Mouse (Mus musculus): Measurements from ENCODE around the gene Mlec. TPM values are rescaled to one million over a fixed set of nuclear protein-coding genes. Genes with fewer than 3 reads are reported as not detected.

The Mlec gene
- 23.0 and 26.0 TPM in 2 replicates for polyA plus RNA-seq (2015; fragmentation: Nextera tagmentation; extraction: Ambion mirVana)

DNA sequence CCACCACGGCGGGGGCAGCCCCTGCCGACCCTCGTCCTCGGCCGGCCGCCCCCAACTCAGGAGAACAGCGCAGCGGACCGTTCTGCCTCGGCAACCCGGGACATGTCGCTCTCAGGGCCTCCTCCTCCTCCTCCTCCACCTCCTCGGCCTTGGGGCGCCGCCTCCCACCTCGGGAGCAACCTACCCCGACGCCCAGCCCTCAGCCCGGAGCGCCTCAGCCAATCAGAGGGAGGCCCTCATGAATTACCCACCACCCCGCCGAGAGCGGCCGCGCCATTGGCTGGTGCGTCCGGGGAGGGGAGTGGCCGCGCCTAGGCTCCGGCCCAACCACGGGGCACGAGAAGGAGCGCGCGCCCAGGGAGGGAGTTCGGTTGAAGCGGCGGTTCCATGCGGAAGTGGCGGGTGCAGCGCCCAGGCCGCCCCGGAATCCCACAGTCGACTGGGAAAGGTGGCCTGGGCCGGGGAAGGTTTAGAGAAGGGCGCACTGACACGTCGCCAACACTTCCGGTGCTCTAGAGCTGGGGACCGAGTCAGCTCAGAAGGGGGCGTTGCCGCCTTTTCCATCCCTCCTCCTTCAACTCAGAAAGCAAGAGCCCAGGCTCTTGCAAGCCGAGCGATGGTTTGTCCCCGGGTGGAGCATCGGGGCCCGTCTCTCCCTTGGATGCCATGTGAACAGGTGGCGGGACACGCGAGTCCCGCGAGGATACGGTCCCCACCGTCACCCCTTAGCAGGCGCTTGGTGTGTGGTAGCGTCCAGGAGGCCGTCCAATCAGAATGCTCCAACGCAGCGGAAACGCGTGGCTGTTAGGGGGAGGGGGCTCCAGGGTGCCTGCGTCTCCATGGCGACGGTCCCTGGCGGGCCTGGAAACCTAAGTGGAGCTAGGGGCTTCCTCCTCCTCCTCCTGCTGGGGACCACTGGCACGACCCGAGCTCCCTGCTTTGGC lies at the start of gene Mlec:
TSS of gene Mlec (minus strand) at position 140 of the 944 bp plus-strand sequence.
- DNase-seq (peak; percentile 99), ATAC-seq (ENCODE audit: low read depth) (peak; percentile 96)
- H3K27me3 ChIP-seq, result no peaks in the 10 kb centered on the region
- peak within 1 kb of the TSS; percentile 91 for H3K9ac ChIP-seq
- H3K4me3 ChIP-seq (replicated peaks), result peak within 1 kb of the TSS; percentile 90
- WGBS (ENCODE audit: insufficient replicate concordance), result under 1% methylated on average over 76 of the region's 78 CpGs
- no peaks in the 10 kb centered on the region for H3K9me3 ChIP-seq (replicated peaks)
- 0 out of 2 replicates have a peak, but pooled peaks cover 3% of the 10 kb centered on the region for H3K36me3 ChIP-seq
- H3K27ac ChIP-seq, result peak within 1 kb of the TSS; percentile 89
- H3K4me1 ChIP-seq (replicated peaks), result peaks cover 86% of the 10 kb centered on the region
- H3K4me2 ChIP-seq, result peak within 1 kb of the TSS; percentile 99

- no peak overlapping the region for H3K27ac ChIP-seq
- H3K4me1 ChIP-seq (replicated peaks), result peaks cover 9% of the 10 kb centered on the region
- H3K36me3 ChIP-seq, result no peaks in the 10 kb centered on the region
- no peaks in the 10 kb centered on the region for H3K9me3 ChIP-seq (replicated peaks)
- H3K4me3 ChIP-seq (replicated peaks), result no peak overlapping the region
- ATAC-seq (ENCODE audit: low read depth), result no peak
- 54% methylated on average over 5 of the region's 5 CpGs for WGBS (ENCODE audit: insufficient replicate concordance)
- DNase-seq, result no peak
- H3K9ac ChIP-seq, result no peak overlapping the region
- peaks cover 57% of the 10 kb centered on the region for H3K27me3 ChIP-seq
- H3K4me2 ChIP-seq, result no peak overlapping the region
These were observed 49.3 kb upstream of the Mlec start for GRCm38 (mm10) chr5:115207244-115207643.

GRCm38 (mm10) chr5:115204562-115205311 lies 46.8 kb upstream of the Mlec start:
- WGBS (ENCODE audit: insufficient replicate concordance), result 3% methylated on average over 31 of the region's 31 CpGs
- no peak for DNase-seq
- Histone ChIP-seq H3K9ac (no peak overlapping the region), H3K27ac (no peak overlapping the region), H3K4me2 (peak overlapping the region; percentile 45), H3K27me3 (peaks cover 50% of the 10 kb centered on the region), H3K36me3 (no peaks in the 10 kb centered on the region), H3K4me3 (replicated peaks) (peak overlapping the region; percentile 33), H3K9me3 (replicated peaks) (no peaks in the 10 kb centered on the region), H3K4me1 (replicated peaks) (peaks cover 9% of the 10 kb centered on the region)
- ATAC-seq (ENCODE audit: low read depth), result no peak

- Histone ChIP-seq H3K4me2 (peak overlapping the region; percentile 45), H3K27me3 (peaks cover 53% of the 10 kb centered on the region), H3K4me3 (replicated peaks) (peak overlapping the region; percentile 33), H3K4me1 (replicated peaks) (peaks cover 9% of the 10 kb centered on the region), H3K36me3 (no peaks in the 10 kb centered on the region), H3K9me3 (replicated peaks) (no peaks in the 10 kb centered on the region), H3K9ac (no peak overlapping the region), H3K27ac (no peak overlapping the region)
- ATAC-seq (ENCODE audit: low read depth) (no peak), DNase-seq (no peak)
- WGBS (ENCODE audit: insufficient replicate concordance), result 6% methylated on average over 23 of the region's 23 CpGs
These were observed 46.0 kb upstream of the Mlec start for GRCm38 (mm10) chr5:115203735-115204561.

- Histone ChIP-seq H3K4me3 (replicated peaks) (peak overlapping the region; percentile 59), H3K36me3 (no peaks in the 10 kb centered on the region), H3K4me2 (peak overlapping the region; percentile 77), H3K27me3 (peaks cover 88% of the 10 kb centered on the region), H3K4me1 (replicated peaks) (peaks cover 17% of the 10 kb centered on the region), H3K9me3 (replicated peaks) (no peaks in the 10 kb centered on the region), H3K27ac (no peak overlapping the region), H3K9ac (no peak overlapping the region)
- no peak for DNase-seq
- ATAC-seq (ENCODE audit: low read depth), result 0 out of 2 replicates have a peak, but pooled peaks have one; percentile 12
- WGBS (ENCODE audit: insufficient replicate concordance), result 8% methylated on average over 12 of the region's 12 CpGs
These were observed 36.7 kb upstream of the Mlec start for GRCm38 (mm10) chr5:115194626-115195221.

DNA sequence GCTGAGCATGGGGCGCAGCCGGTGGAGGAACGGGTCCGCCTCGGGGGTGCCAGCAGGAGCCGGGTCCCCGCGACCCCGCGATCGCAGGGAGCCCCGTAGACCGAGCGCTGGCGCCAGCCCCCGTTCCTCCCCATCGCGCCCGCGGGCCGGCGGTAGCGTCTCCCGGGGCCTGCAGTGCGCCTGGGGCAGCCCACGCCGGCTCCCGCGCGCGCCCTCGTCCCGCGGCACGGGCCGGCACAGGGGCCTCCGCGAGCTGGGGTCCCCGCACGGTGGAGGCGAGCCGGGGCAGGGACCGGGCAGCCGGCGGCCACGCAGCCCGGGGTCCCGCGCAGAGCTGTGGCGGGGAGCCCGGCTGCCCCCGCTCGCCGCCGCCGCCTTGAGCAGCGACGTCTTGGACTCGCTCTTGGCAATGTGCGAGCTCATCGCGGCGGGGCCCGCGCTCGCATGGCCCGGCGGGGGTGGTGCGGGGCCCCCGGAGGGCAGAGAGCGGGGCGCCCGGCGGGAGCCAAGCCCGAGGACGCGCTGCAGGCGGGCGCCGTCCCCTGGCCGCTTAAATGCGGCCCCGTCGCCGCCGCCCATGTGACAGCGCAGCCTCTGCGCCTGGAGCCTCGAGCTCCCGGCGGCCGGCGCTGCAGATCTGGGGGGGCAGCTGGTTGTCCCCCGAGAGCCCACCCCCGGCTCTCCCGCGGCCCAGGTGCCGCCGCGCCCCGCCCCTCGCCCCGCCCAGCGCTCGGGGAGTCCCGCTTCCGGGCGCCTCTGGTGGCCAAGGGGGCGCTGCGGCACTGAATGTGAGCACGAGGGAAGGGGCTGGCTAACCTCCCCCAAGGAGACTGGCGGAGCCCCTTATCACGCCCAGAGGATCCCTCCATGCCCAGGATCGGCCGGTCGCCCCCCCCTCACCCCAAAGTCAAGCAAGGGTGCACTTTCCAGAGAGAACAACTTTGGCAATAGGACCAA lies 36.0 kb upstream of the Mlec start, which contains the start of gene Cabp1:
TSS of gene Cabp1 (minus strand) at position 713 of the 957 bp plus-strand sequence.
- H3K27ac ChIP-seq, result no peak within 1 kb of the TSS
- H3K36me3 ChIP-seq, result no peaks in the 10 kb centered on the region
- H3K4me3 ChIP-seq (replicated peaks), result peak within 1 kb of the TSS; percentile 59
- H3K4me2 ChIP-seq, result peak within 1 kb of the TSS; percentile 77
- ATAC-seq (ENCODE audit: low read depth) (0 out of 2 replicates have a peak, but pooled peaks have one; percentile 41), DNase-seq (peak; percentile 17)
- peaks cover 93% of the 10 kb centered on the region for H3K27me3 ChIP-seq
- peaks cover 17% of the 10 kb centered on the region for H3K4me1 ChIP-seq (replicated peaks)
- H3K9me3 ChIP-seq (replicated peaks), result no peaks in the 10 kb centered on the region
- H3K9ac ChIP-seq, result 0 out of 2 replicates have a peak within 1 kb of the TSS, but pooled peaks have one; percentile 9
- WGBS (ENCODE audit: insufficient replicate concordance), result under 1% methylated on average over 87 of the region's 116 CpGs

GRCm38 (mm10) chr5:115193226-115193625 lies 35.2 kb upstream of the Mlec start:
- WGBS (ENCODE audit: insufficient replicate concordance), result 1% methylated on average over 33 of the region's 34 CpGs
- no peak overlapping the region for H3K27ac ChIP-seq
- DNase-seq (no peak), ATAC-seq (ENCODE audit: low read depth) (no peak)
- peaks cover 17% of the 10 kb centered on the region for H3K4me1 ChIP-seq (replicated peaks)
- H3K36me3 ChIP-seq, result no peaks in the 10 kb centered on the region
- peaks cover 97% of the 10 kb centered on the region for H3K27me3 ChIP-seq
- H3K9ac ChIP-seq, result no peak overlapping the region
- H3K9me3 ChIP-seq (replicated peaks), result no peaks in the 10 kb centered on the region; the same call in 1 of the 2 replicates
- peak overlapping the region; percentile 59 for H3K4me3 ChIP-seq (replicated peaks)
- peak overlapping the region; percentile 77 for H3K4me2 ChIP-seq

GRCm38 (mm10) chr5:115192828-115193195 lies 34.8 kb upstream of the Mlec start:
- H3K9ac ChIP-seq, result no peak overlapping the region
- peaks cover 97% of the 10 kb centered on the region for H3K27me3 ChIP-seq
- no peaks in the 10 kb centered on the region; the same call in 1 of the 2 replicates for H3K9me3 ChIP-seq (replicated peaks)
- 11% methylated on average over 7 of the region's 7 CpGs for WGBS (ENCODE audit: insufficient replicate concordance)
- peak overlapping the region; percentile 59; the same call in 1 of the 2 replicates for H3K4me3 ChIP-seq (replicated peaks)
- no peaks in the 10 kb centered on the region for H3K36me3 ChIP-seq
- H3K27ac ChIP-seq, result no peak overlapping the region
- DNase-seq (no peak), ATAC-seq (ENCODE audit: low read depth) (no peak)
- H3K4me1 ChIP-seq (replicated peaks), result peaks cover 17% of the 10 kb centered on the region
- peak overlapping the region; percentile 77 for H3K4me2 ChIP-seq

- WGBS (ENCODE audit: insufficient replicate concordance), result 12% methylated on average over 29 of the region's 29 CpGs
- Histone ChIP-seq H3K27ac (no peak overlapping the region), H3K36me3 (no peaks in the 10 kb centered on the region), H3K4me1 (replicated peaks) (peaks cover 23% of the 10 kb centered on the region), H3K4me2 (no peak overlapping the region), H3K4me3 (replicated peaks) (no peak overlapping the region), H3K9ac (no peak overlapping the region), H3K9me3 (replicated peaks) (no peaks in the 10 kb centered on the region; the same call in 1 of the 2 replicates), H3K27me3 (peaks cover 98% of the 10 kb centered on the region)
- DNase-seq, result no peak
- no peak for ATAC-seq (ENCODE audit: low read depth)
These were observed 34.2 kb upstream of the Mlec start for GRCm38 (mm10) chr5:115191880-115192827.

Measured in liver, embryonic 13.5 days (tissue).